Mouse (Mus musculus): ENCODE data around the gene Anks1b.
A peak's percentile ranks its signal among the peaks of the same experiment; 100 is the strongest.

The Anks1b gene

DNA sequence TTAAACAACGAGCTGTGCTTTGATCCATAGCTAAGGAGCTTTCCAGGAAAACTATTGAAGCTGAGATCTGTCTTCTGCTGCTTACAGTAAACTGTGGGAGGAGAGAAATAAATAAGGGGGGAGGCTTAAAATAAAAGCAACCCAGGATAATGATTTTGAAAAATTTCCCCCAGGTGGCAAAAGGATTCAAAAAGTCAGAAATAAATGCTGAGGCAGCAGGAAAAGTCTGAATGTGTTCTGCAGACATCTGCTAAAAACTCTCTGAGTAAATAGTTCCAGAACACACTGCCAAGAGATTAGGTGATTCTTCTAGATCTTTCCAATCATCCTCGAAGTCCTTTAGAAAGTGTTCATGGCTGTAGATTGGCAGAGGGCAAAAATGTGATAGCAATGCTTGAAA, 865.2 kb downstream of the Anks1b start:
- no peak for DNase-seq

- DNase-seq: no peak
Observed at GRCm38 (mm10) chr10:90740956-90741355, 867.6 kb downstream of the Anks1b start.

DNA sequence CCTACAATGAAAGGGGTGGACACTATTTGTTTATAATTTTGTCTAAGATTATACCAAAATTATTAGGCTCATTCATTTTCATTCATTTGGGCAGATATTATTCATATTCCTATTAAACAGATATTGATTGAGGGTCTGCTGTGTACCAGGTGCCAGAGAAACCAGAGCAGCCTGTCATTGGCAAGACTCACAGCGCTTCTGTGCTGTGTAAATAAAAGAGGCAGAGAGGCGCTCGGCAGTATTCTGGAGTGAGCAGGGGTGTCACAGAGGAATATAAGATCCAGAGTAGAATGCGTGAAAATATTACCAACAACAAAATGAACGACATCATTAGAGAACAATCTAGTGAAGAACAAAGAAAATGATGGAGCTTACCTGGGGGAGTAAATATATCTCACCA, 878.6 kb downstream of the Anks1b start:
- peak in 1 of 2 experiments; percentile 3 for DNase-seq

GRCm38 (mm10) chr10:90753106-90753505, 879.8 kb downstream of the Anks1b start:
- peak; percentile 74 to 81 for DNase-seq

DNA sequence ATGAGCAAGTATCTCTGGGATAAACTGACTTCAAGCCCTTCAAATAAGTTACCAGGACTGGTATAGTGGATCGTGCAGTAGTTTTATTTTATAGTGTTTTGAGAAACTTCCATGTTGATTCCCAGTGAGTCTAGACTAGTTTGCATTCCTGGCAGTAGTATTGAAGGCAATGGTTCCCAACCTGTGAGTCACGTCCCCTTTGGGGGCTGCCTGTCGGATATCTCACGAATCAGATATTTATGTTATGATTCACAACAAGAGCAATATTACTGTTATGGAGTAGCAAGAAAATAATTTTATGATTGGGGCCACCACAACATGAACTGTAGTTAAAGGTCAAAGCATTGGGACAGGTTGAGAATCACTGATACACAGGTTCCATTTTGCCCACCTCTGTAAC, 884.5 kb downstream of the Anks1b start:
- peak in 1 of 2 experiments; percentile 2 for DNase-seq

- DNase-seq: peak; percentile 29 to 57
Observed at GRCm38 (mm10) chr10:90759929-90760328, 886.6 kb downstream of the Anks1b start.

- DNase-seq: peak; percentile 82 to 84
Observed at GRCm38 (mm10) chr10:90766261-90766660, 893.0 kb downstream of the Anks1b start.

GRCm38 (mm10) chr10:90770403-90770955, 897.2 kb downstream of the Anks1b start:
- DNase-seq: no peak

DNA sequence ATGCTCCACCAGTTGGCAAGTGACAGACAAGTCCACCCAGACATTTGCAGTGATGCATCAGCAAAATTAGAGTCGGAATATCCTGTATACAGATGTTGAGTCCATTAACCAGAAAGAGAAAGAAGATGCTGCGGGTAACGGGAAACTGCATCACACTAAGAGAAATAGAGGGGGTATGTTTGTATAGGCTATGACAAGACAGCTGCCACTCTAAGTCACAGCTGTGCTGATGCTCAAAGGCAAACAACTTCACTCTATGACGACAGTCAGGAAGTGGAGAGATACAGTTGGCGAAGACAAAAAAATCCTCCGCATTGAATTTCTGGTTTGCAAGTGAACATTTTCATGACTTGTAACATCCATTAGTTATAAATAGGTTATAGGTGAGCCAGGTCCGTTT, 897.7 kb downstream of the Anks1b start:
- no peak for DNase-seq

GRCm38 (mm10) chr10:90771471-90772226, 898.3 kb downstream of the Anks1b start:
- no peak for DNase-seq

DNA sequence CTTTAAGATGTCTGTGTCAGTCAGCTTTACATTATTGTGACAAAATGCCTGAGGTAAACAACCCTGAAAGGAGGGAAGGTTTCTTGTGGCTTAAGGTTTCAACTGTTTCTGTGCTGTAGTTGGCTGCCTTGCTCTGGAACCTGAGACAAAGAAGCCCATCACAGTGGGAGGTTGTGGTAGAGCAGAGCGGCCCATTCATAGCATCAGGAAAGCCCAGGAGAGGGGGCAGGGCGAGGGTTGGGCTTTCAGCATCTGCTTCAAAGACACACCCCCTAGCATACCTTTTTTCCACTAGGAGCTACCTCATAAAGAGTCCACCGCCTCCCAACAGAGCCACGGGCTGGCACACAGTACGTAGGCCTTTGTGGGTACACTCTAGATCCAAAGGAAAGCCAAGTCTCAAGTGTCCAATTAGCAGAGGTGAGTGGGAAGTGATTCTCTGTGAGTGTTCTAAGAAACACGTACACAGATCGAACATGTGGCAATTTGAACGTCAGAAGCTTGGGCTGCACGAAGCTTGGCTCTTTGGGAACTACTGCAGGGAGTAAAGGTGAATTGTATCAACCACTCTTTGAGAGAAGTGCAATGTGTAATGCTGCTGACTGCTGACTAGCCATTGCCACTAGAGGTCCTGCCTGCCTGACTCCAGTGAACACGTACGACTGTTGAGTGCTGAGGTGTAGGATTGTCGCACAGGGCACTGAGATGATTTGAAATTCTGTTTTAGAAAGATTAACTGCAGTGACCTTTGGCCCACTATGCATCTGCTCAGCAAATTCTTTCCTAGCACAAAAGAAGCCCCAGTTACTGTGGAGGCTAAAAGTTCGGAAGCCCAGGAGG, 906.5 kb downstream of the Anks1b start:
- no peak for DNase-seq

GRCm38 (mm10) chr10:90784981-90785650, 911.8 kb downstream of the Anks1b start:
- DNase-seq: peak; percentile 53 to 56

DNA sequence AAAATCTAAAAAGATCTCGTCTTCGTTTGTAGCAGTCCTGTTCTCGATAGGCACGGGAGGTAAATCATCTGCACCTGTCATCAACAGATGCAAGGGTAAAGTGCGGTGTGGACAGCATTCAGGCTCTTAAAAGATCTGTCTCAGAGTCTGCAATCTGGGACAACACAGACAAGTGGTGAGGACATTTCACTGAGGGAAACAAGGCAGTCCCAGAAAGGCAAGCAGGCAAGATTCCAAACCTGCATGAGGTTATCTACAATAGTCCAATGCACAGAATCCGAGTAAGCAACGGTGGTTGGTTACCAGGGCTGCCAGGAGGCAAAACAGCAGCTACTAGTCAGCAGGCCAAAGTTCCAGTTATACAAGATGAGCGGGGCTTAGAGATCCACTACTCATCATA, 912.4 kb downstream of the Anks1b start:
- DNase-seq: peak; percentile 66 to 72

DNA sequence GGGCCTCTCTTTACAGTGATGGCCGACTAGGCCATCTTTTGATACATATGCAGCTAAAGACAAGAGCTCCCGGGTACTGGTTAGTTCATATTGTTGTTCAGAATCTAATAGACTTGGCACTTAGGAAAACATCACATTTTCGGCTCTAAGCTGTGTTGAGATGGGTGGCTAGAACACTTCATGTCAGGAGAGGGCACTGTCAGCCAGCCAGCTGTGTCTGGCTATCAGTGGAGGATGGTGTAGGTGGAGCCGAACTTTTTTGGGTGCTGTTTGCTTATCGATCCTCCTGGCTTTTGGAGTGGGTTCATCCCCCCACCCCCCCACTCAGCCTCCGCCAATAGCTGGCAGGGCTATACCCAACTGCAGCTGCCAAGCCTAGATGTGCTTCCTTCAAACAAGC, 929.8 kb downstream of the Anks1b start:
- DNase-seq: no peak

GRCm38 (mm10) chr10:90804602-90805095, 931.3 kb downstream of the Anks1b start:
- no peak for DNase-seq

- DNase-seq: no peak
Observed at GRCm38 (mm10) chr10:90808616-90809310, 935.5 kb downstream of the Anks1b start.

GRCm38 (mm10) chr10:90809911-90810590, 936.7 kb downstream of the Anks1b start:
- peak; percentile 61 to 73 for DNase-seq

GRCm38 (mm10) chr10:90811446-90811845, 938.1 kb downstream of the Anks1b start:
- DNase-seq: no peak

GRCm38 (mm10) chr10:90813326-90813725, 940.0 kb downstream of the Anks1b start:
- no peak for DNase-seq

DNA sequence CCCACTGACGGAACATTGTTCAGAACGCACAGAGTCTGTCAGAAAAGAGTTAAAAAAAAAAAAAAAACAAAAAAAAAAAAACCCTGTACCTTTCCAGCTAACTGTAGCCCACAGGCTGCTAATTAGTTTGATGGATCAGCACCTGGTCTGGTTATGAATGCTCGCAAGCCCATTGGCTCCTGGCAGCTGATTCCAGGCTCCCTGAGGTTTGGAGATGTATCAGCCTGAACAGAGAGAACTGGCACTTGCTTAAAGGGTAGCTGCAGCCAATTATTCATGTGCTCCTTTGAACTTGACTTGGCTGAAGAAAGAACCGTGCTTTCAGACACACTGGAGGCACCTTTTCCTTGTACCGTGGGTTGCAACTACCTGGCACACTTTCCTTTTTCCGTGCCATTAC, 941.1 kb downstream of the Anks1b start:
- peak; percentile 80 to 83 for DNase-seq

- DNase-seq: no peak
Observed at GRCm38 (mm10) chr10:90818246-90818937, 945.1 kb downstream of the Anks1b start.

Data from cerebellum, postnatal 25 days (tissue).